Mouse (Mus musculus) cerebellum, adult 2 months (tissue): ENCODE data around the gene Cdh23.

Experiments
- CTCF ChIP-seq: fragments of 200-500 bp; IDR thresholded peaks from 2 replicates; pipeline ENCODE4 v1.5.1; 2011; ENCODE audit warnings: low read depth, mild to moderate bottlenecking, control low read depth, low read length, moderate library complexity, borderline replicate concordance; ENCODE audit not compliant: insufficient read depth
- POLR2A ChIP-seq: fragments of 200-500 bp; IDR thresholded peaks from 2 replicates; pipeline ENCODE4 v1.6.1; 2011; ENCODE audit warnings: low read length, control low read depth, borderline replicate concordance; ENCODE audit not compliant: insufficient read depth

- TF ChIP-seq CTCF: no peak
- no peak for TF ChIP-seq POLR2A
Observed at GRCm38 (mm10) chr10:60653675-60654074, 42.6 kb downstream of the Cdh23 start.
